In the genomic region with DNA sequence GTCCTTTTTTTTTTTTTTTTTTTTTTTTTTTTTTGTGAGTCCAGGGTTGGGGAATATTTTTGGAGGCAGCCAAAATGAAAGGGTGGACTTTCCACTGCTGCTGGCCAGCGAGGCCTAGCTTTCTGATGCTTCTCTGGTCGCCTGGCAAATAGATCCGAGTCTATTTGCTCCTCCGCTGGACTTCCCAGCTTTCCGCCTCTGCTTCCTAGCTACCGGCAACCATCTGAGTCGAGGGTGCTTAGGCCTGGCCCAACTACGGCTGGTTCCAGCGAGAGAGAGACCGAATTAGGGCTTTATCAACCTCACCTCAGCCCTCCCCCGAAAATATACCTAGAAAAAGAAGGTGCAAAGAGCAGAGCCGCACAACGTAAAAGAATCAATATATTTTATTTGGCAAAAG, we compare ENCODE assay signal across 12 mouse cellular contexts. TPM values are rescaled to one million over a fixed set of nuclear protein-coding genes. Genes with fewer than 3 reads are reported as not detected.
DNase-seq lines count a peak whose midpoint lies in the region; ATAC-seq lines count a peak whose summit lies in the region.
"Had no signal": no experiment of that assay in that cellular context is flagged by ENCODE, and none has a peak within 500 bp of the region (broad histone marks: within the 10 kb centered on the region; RNA-seq: fewer than 3 reads in every experiment).

No protein-coding gene starts in this region.

- WGBS in intestine, embryonic 16.5 days: 38% methylated on average over 13 of the region's 13 CpGs
- 6% methylated on average over 13 of the region's 13 CpGs for WGBS in limb, embryonic 10.5 days
- WGBS in neural tube, embryonic 15.5 days: 12% methylated on average over 13 of the region's 13 CpGs

- H3K9me3 ChIP-seq in intestine, embryonic 16.5 days (ENCODE audit: control insufficient read depth, low read length): no peaks in the 10 kb centered on the region
- no peaks in the 10 kb centered on the region for H3K9me3 ChIP-seq in limb, embryonic 10.5 days (replicated peaks)
- no peaks in the 10 kb centered on the region for H3K9me3 ChIP-seq in neural tube, embryonic 15.5 days (replicated peaks)

- peaks cover 86% of the 10 kb centered on the region for H3K27me3 ChIP-seq in intestine, embryonic 16.5 days (replicated peaks; ENCODE audit: control insufficient read depth, insufficient read depth, low read length)
- H3K27me3 ChIP-seq in limb, embryonic 10.5 days (ENCODE audit: low read depth, poor library complexity, severe bottlenecking): peaks cover 33% of the 10 kb centered on the region; the same call in 1 of the 2 replicates
- H3K27me3 ChIP-seq in neural tube, embryonic 15.5 days (replicated peaks): no peaks in the 10 kb centered on the region

- ATAC-seq in intestine, embryonic 16.5 days: no peak
- ATAC-seq in neural tube, embryonic 15.5 days (ENCODE audit: low FRiP score): no peak

- H3K4me3 ChIP-seq in intestine, embryonic 16.5 days (ENCODE audit: low read length): peak overlapping the region; percentile 12; the same call in 1 of the 2 replicates
- H3K4me3 ChIP-seq in limb, embryonic 10.5 days: peak overlapping the region; percentile 90
- H3K4me3 ChIP-seq in neural tube, embryonic 15.5 days (replicated peaks): peak overlapping the region; percentile 65

- peak; percentile 37 for DNase-seq in kidney, adult 9 months
- DNase-seq in kidney, adult 18-20 months: no peak
- peak; percentile 60 for DNase-seq in limb, embryonic 10.5 days (ENCODE audit: low spot score)
- DNase-seq in lung, postnatal 36 days: no peak
- no peak for DNase-seq in right cerebral cortex, adult 18-20 months
- DNase-seq: cerebellum, adult 9-10 months had no signal

- H3K9ac ChIP-seq in intestine, embryonic 16.5 days (ENCODE audit: low read depth, low read length): peak overlapping the region; percentile 33; the same call in 1 of the 2 replicates
- peak overlapping the region; percentile 84 for H3K9ac ChIP-seq in neural tube, embryonic 15.5 days (replicated peaks)

- H3K27ac ChIP-seq in intestine, embryonic 16.5 days (ENCODE audit: low read length): no peak overlapping the region
- H3K27ac ChIP-seq in limb, embryonic 10.5 days: peak overlapping the region; percentile 99
- H3K27ac ChIP-seq in neural tube, embryonic 15.5 days (replicated peaks): peak overlapping the region; percentile 100
- H3K27ac ChIP-seq: macrophage had no signal

- H3K4me2 ChIP-seq in intestine, embryonic 16.5 days (ENCODE audit: low read depth, low read length): peak overlapping the region; percentile 30; the same call in 1 of the 2 replicates
- H3K4me2 ChIP-seq in neural tube, embryonic 15.5 days: peak overlapping the region; percentile 85
- H3K4me2 ChIP-seq: heart, embryonic 11.5 days had no signal

- H3K4me1 ChIP-seq in intestine, embryonic 16.5 days (ENCODE audit: control insufficient read depth, insufficient read depth, low read length): peaks cover 6% of the 10 kb centered on the region; the same call in 1 of the 2 replicates
- H3K4me1 ChIP-seq in limb, embryonic 10.5 days: peaks cover 55% of the 10 kb centered on the region
- peaks cover 56% of the 10 kb centered on the region for H3K4me1 ChIP-seq in neural tube, embryonic 15.5 days

- no peaks in the 10 kb centered on the region for H3K36me3 ChIP-seq in intestine, embryonic 16.5 days (ENCODE audit: control insufficient read depth, insufficient read depth, low read length)
- H3K36me3 ChIP-seq in limb, embryonic 10.5 days: peaks cover 30% of the 10 kb centered on the region
- no peaks in the 10 kb centered on the region for H3K36me3 ChIP-seq in neural tube, embryonic 15.5 days

RNA-seq across cellular contexts. Expression of gene Hoxa7, which starts 1.1 kb away (rescaled TPM):
- polyA plus RNA-seq in intestine, embryonic 16.5 days (2015; fragmentation: Nextera tagmentation; extraction: Ambion mirVana): 6.0 and 8.2 TPM in 2 replicates
- 24.7 and 24.8 TPM in 2 replicates for polyA plus RNA-seq in limb, embryonic 10.5 days (2016; fragmentation: Nextera tagmentation; extraction: Ambion mirVana)
- polyA plus RNA-seq in neural tube, embryonic 15.5 days (2015; fragmentation: Nextera tagmentation; extraction: Ambion mirVana): 86.8 and 109 TPM in 2 replicates

RNA-seq across cellular contexts. Expression of gene Hoxa9, which starts 8.2 kb away (rescaled TPM):
- polyA plus RNA-seq in intestine, embryonic 16.5 days (2015; fragmentation: Nextera tagmentation; extraction: Ambion mirVana): 3.0 and 3.2 TPM in 2 replicates
- 95.7 and 123 TPM in 2 replicates for polyA plus RNA-seq in limb, embryonic 10.5 days (2016; fragmentation: Nextera tagmentation; extraction: Ambion mirVana)
- 64.3 and 77.5 TPM in 2 replicates for polyA plus RNA-seq in neural tube, embryonic 15.5 days (2015; fragmentation: Nextera tagmentation; extraction: Ambion mirVana)

RNA-seq across cellular contexts. Expression of gene Gm28308, which starts 9.6 kb away (rescaled TPM):
- polyA plus RNA-seq in intestine, embryonic 16.5 days (2015; fragmentation: Nextera tagmentation; extraction: Ambion mirVana): not detected in 2 replicates
- polyA plus RNA-seq in limb, embryonic 10.5 days (2016; fragmentation: Nextera tagmentation; extraction: Ambion mirVana): 0.79 and 1.2 TPM in 2 replicates
- polyA plus RNA-seq in neural tube, embryonic 15.5 days (2015; fragmentation: Nextera tagmentation; extraction: Ambion mirVana): not detected in 2 replicates
- polyA plus RNA-seq: heart, embryonic 11.5 days; liver, embryonic 16.5 days; macrophage; thymus, postnatal 0 days had no signal

RNA-seq across cellular contexts. Expression of gene Hoxa3, which starts 9.6 kb away (rescaled TPM):
- 5.2 and 5.9 TPM in 2 replicates for polyA plus RNA-seq in intestine, embryonic 16.5 days (2015; fragmentation: Nextera tagmentation; extraction: Ambion mirVana)
- 7.0 and 7.9 TPM in 2 replicates for polyA plus RNA-seq in limb, embryonic 10.5 days (2016; fragmentation: Nextera tagmentation; extraction: Ambion mirVana)
- polyA plus RNA-seq in neural tube, embryonic 15.5 days (2015; fragmentation: Nextera tagmentation; extraction: Ambion mirVana): 10.7 and 14.6 TPM in 2 replicates

RNA-seq across cellular contexts. Expression of gene Hoxa6, which starts 14.2 kb away (rescaled TPM):
- 1.2 and 1.4 TPM in 2 replicates for polyA plus RNA-seq in intestine, embryonic 16.5 days (2015; fragmentation: Nextera tagmentation; extraction: Ambion mirVana)
- 3.5 and 4.1 TPM in 2 replicates for polyA plus RNA-seq in limb, embryonic 10.5 days (2016; fragmentation: Nextera tagmentation; extraction: Ambion mirVana)
- polyA plus RNA-seq in neural tube, embryonic 15.5 days (2015; fragmentation: Nextera tagmentation; extraction: Ambion mirVana): 10.3 and 15.0 TPM in 2 replicates
- polyA plus RNA-seq: heart, embryonic 11.5 days; liver, embryonic 16.5 days; macrophage; thymus, postnatal 0 days had no signal

Comparison
In these comparisons a context has a peak if more than half of its experiments do, and no peak if none do; other contexts are left out.
1. DNase-seq: peak in kidney, adult 9 months (single experiment) and limb, embryonic 10.5 days (single experiment); none in kidney, adult 18-20 months (single experiment), lung, postnatal 36 days (single experiment) and right cerebral cortex, adult 18-20 months (single experiment).
2. H3K4me3 ChIP-seq: peak in every context shown above with its lines; median percentile 90 in limb, embryonic 10.5 days; 65 in neural tube, embryonic 15.5 days; 12 in intestine, embryonic 16.5 days.
3. RNA of gene Hoxa9, which starts 8.2 kb away (polyA plus RNA-seq): 95.7 to 123 TPM in limb, embryonic 10.5 days and 64.3 to 77.5 TPM in neural tube, embryonic 15.5 days; 3.0 to 3.2 TPM in intestine, embryonic 16.5 days; every median in the first group is over 10 times any median in the second.